Mouse (Mus musculus) small intestine, adult 2 months (tissue): ENCODE data around the gene Hist1h2an.
A peak's percentile ranks its signal among the peaks of the same experiment; 100 is the strongest.
"Not testable (repeated sequence)": the region's sequence is repeated elsewhere in the genome, so short reads cannot be mapped to it uniquely, and the experiment has no call there.

Experiments
- CTCF ChIP-seq: fragments of 200-500 bp; IDR thresholded peaks from 2 replicates; pipeline ENCODE4 v1.5.1; 2012; ENCODE audit warnings: low read depth, mild to moderate bottlenecking, control low read depth, inconsistent platforms, low read length, moderate library complexity, mixed read lengths; ENCODE audit not compliant: insufficient replicate concordance, insufficient read length; ENCODE audit errors: extremely low read depth
- POLR2A ChIP-seq: fragments of 200-500 bp; IDR thresholded peaks from 2 replicates; pipeline ENCODE4 v1.6.1; 2012; ENCODE audit warnings: low read depth, mild to moderate bottlenecking, control low read depth, inconsistent platforms, low read length, moderate library complexity

DNA sequence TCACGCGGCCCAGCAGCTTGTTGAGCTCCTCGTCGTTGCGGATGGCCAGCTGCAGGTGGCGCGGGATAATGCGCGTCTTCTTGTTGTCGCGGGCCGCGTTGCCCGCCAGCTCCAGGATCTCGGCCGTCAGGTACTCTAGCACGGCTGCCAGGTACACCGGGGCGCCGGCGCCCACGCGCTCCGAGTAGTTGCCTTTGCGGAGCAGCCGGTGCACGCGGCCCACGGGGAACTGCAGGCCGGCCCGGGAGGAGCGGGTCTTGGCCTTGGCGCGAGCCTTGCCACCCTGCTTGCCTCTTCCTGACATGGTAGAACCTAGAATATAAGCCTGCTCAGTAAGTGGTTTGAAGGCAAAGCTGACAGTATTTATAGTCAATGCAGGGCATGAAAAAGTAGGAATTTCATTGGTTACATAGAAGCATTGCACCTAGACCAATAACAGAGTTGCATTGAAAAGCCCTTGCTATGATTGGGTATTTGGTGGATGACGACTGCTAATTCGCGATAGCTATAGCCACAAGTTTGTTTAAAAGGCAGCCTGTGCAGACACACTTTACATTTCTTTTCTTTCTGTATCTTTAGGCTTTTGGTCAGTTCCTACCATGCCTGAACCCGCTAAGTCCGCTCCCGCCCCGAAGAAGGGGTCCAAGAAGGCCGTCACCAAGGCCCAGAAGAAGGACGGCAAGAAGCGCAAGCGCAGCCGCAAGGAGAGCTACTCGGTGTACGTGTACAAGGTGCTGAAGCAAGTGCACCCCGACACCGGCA lies 33.3 kb downstream of the Hist1h2an start, which contains the start of the genes Hist1h2ak and Hist1h2bn:
- not testable (repeated sequence) for TF ChIP-seq CTCF
- TF ChIP-seq POLR2A = peak; percentile 67
